Mouse (Mus musculus) urinary bladder, postnatal 25 days (tissue): ENCODE measurements around the gene Pam.
"Not testable (repeated sequence)": the region's sequence is repeated elsewhere in the genome, so short reads cannot be mapped to it uniquely, and the experiment has no call there.

Experiments
- DNase-seq: peaks from one replicate; pipeline ENCODE4 v3.0.0; 2022; ENCODE audit warnings: low spot score

Pam gene

DNA sequence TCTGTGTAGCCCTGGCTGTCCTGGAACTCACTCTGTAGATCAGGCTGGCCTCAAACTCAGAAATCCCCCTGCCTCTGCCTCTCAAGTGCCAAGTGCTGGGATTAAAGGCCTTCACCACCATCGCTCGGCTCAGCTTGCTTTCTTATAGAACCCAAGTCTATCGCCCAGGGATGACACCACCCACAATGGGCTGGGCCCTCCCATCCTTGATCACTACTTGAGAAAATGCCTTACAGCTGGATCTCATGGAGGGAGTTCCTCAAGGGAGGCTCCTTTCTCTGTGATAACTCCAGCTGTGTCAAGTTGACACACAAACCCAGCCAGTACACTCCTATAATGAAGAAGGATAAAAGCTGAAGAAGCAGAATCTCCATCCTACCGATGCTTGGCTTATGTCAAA lies 329.7 kb downstream of the Pam start:
- DNase-seq = not testable (repeated sequence)

DNA sequence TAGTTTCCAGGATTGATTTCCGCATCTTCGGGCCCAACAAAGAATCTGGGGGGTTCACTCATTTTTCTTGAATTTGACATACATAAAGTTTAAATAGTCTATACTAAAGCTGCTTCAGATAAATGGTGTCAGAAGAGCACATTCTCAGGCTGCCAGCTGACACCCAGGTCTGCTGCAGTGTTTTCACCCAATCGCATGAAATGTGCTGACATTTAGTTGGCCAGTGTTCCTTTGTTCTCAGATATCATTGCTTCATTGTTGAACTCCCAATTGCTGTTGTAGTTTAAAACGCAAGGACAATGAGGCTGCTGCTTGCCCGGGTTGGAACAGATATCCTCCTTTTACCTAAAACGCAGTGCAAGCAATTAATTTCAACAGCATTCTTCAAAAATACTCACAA lies 334.0 kb downstream of the Pam start:
- DNase-seq = no peak

DNA sequence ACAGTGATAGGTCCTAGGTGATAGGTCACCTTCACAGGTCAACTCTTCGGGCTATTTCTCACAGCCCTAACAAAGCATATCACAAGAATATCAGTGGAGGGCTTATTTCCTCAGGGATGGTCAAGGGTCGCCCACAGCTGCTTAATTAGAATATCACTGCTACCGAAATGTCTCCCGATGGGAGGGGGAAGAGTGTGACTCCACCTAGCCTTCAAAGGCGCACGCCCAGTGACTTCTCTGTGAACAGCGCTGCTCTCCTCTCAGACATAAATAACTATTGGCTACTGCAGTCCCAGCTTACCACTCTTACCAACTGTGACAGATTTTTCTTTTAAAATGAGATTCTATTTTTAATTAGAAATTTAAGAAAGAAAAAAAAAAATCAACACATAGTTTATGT lies 334.8 kb downstream of the Pam start:
- no peak for DNase-seq

- no peak for DNase-seq
These were observed 335.6 kb downstream of the Pam start for GRCm38 (mm10) chr1:97759841-97760240.

DNA sequence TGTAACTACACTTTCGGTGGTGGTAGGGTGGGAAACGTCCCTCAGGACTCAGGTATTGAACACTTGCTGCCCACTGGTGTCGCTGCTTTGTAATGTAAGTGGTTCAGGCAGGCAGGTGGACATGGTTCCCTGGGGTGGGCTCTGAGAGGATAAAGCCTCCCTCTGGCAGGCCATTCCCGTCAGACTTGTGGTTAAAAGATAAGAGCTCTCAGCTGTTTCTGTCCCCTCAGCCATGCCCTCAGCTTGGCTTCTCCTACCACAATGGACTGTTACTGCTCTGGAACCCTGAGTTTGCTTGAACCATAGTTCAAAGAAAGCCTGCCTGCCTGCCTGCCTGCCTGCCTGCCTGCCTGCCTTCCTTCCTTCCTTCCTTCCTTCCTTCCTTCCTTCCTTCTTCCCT lies 341.1 kb downstream of the Pam start:
- no peak for DNase-seq

DNA sequence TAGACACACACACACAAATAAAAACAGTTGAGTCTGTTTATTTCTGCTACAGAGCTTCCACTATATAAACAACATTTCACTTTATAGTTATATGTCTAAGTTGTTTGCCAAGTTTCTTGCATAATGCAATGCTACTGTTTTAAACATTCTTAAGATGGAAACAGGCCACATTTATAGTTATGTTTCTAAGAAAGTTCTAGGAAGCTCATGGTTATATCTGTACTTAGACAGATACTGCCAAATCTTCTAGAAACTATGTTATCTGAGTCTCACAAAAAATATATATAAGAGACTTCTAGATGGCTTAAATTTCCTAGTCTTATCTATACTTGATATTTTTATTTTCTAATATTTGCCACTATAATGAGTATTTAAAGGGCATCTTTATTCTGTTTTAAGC lies 342.2 kb downstream of the Pam start:
- DNase-seq = no peak

- no peak for DNase-seq
These were observed 347.3 kb downstream of the Pam start for GRCm38 (mm10) chr1:97748163-97748562.

- DNase-seq = no peak
These were observed 349.2 kb downstream of the Pam start for GRCm38 (mm10) chr1:97746261-97746660.

- DNase-seq = no peak
These were observed 349.7 kb downstream of the Pam start for GRCm38 (mm10) chr1:97745712-97746111.
